Mouse (Mus musculus) cortical plate, adult 2 months (tissue): Measurements from ENCODE around the gene Fam189a1.

ENCODE experiments used
- CTCF ChIP-seq: fragments of 200-500 bp; IDR thresholded peaks from 2 replicates; pipeline ENCODE4 v1.5.1; 2011; ENCODE audit warnings: mild to moderate bottlenecking, control low read depth, low read length; ENCODE audit not compliant: insufficient read depth; ENCODE audit errors: extremely low read depth
- POLR2A ChIP-seq: fragments of 200-500 bp; IDR thresholded peaks from 2 replicates; pipeline ENCODE4 v1.6.1; 2011; ENCODE audit warnings: mild to moderate bottlenecking, low read length, control low read depth; ENCODE audit not compliant: insufficient read depth; ENCODE audit errors: extremely low read depth

DNA sequence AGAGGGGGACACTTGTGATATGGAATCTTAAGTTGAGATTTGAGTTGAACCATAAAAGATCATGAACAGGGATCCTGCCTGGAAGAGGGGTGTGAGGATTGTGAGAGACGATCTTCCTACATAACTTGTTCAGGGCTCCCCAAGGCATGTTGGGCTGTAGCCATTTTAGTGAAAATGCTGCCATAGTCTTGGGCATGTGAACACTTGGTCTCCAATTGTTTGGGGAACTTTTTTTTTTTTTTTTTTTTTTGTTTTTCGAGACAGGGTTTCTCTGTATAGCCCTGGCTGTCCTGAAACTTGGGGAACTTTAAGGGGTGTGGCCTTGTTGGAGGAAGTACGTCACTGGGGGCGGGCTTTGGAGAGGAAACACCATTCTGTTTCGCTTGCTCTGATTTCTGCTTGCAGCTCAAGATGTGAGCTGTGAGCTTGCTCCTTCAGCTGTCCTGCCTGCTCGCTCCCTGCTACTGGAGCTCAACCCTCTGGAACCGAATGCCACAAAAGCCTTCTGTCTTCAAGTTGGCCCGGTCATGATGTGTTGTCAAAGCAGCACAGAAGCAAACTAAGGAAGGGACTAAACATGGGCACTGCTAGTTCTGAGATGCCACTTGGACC is 385.5 kb downstream of the Fam189a1 start:
- TF ChIP-seq POLR2A (no peak), CTCF (no peak)
